Mouse (Mus musculus) E14TG2a.4 (cell line): ENCODE measurements at regions not wholly inside any gene's neighbourhood (a gene's known extent, or its start where the extent isn't known, plus 50 kb on each side); places are given as distances from the start of the nearest gene placed in this dataset.

Experiments
- CTCF ChIP-seq: conservative IDR thresholded peaks from 2 replicates; pipeline ENCODE4 v1.5.1; 2014; ENCODE audit warnings: low read length
- NANOG ChIP-seq: IDR thresholded peaks from 2 replicates; pipeline ENCODE4 v1.6.1; 2014; ENCODE audit warnings: borderline replicate concordance, low read length, mixed read lengths
- POU5F1 ChIP-seq: IDR thresholded peaks from 2 replicates; pipeline ENCODE4 v1.6.1; 2014; ENCODE audit warnings: low read length, borderline replicate concordance

DNA sequence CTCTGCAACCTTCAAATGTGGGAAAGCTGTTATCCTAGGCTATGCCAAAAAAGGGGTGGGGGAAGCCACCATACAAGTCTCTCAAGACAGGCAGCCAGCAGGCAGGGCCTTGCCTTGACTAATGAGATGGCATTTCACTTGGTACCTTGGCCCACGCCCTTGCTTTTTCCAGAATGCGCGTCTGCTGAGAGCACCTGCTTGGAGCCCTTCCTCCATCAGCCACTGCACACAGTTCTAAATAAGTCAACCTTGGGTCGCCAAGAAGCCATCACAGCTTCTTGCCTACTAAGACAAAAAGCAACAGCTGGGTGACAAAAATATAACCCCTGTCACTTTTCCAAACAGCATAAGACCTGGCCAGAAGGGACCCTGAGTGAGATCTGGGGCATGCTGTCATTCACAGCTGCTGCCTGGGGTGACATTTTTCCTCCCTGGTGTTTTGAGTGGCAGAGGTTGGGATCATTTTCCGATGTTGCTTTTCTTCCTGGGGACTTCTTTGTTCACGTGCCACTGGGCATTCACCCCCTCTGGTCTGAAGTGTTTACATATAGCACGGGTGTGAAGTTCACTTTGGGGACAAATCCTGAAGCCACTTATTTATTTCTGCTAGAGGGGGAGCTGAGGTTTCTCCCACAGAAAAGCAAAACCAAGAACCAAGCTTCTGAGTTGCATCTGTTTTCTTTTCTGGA, 199.4 kb downstream of the Ifng start:
- TF ChIP-seq CTCF (no peak), NANOG (no peak), POU5F1 (no peak)
